Mouse (Mus musculus) small intestine, adult 2 months (tissue): ENCODE data around the gene Cacna2d3. TPM values are rescaled to one million over a fixed set of nuclear protein-coding genes. Genes with fewer than 3 reads are reported as not detected.

Source experiments
- H3K27ac ChIP-seq: fragments of 200-500 bp; 2 replicates; pipeline ENCODE4 v1.5.1; 2012; ENCODE audit warnings: low read depth, low read length, control low read depth, inconsistent platforms; ENCODE audit not compliant: insufficient read depth
- H3K27me3 ChIP-seq: fragments of 200-500 bp; 2 replicates; pipeline ENCODE4 v1.6.1; 2012; ENCODE audit warnings: mild to moderate bottlenecking, moderate library complexity, low read length, inconsistent platforms; ENCODE audit not compliant: control insufficient read depth, insufficient read depth
- H3K36me3 ChIP-seq: fragments of 200-500 bp; 2 replicates; pipeline ENCODE4 v1.6.1; 2012; ENCODE audit warnings: mild to moderate bottlenecking, low read length, control low read depth, inconsistent platforms; ENCODE audit not compliant: control insufficient read depth, insufficient read depth
- H3K4me1 ChIP-seq: fragments of 200-500 bp; 2 replicates; pipeline ENCODE4 v1.6.1; 2012; ENCODE audit warnings: low read length, inconsistent platforms, mixed read lengths; ENCODE audit not compliant: control insufficient read depth, insufficient read depth, insufficient read length
- H3K4me3 ChIP-seq: fragments of 200-500 bp; 2 replicates; pipeline ENCODE4 v1.5.1; 2012; ENCODE audit warnings: low read depth, mild to moderate bottlenecking, control low read depth, inconsistent platforms, low read length, moderate library complexity
- CTCF ChIP-seq: fragments of 200-500 bp; IDR thresholded peaks from 2 replicates; pipeline ENCODE4 v1.5.1; 2012; ENCODE audit warnings: low read depth, mild to moderate bottlenecking, control low read depth, inconsistent platforms, low read length, moderate library complexity, mixed read lengths; ENCODE audit not compliant: insufficient replicate concordance, insufficient read length; ENCODE audit errors: extremely low read depth
- POLR2A ChIP-seq: fragments of 200-500 bp; IDR thresholded peaks from 2 replicates; pipeline ENCODE4 v1.6.1; 2012; ENCODE audit warnings: low read depth, mild to moderate bottlenecking, control low read depth, inconsistent platforms, low read length, moderate library complexity
- WGBS: fragments of 180-500 bp; shearing (Covaris S2); methylation state at CpG from one replicate; pipeline ENCODE4 v1.1.7; 2018; 5-methylcytosine and 5-hydroxymethylcytosine counted together
- polyA plus RNA-seq: library from polyadenylated mRNA; depleted of rRNA; stranded (reverse); fragments of >200 nt; gene quantifications from 2 replicates; pipeline ENCODE4 v1.2.3, GENCODE M21; 2012

Cacna2d3 gene
- polyA plus RNA-seq, 1 experiment: 0.27 TPM

- no peak for TF ChIP-seq POLR2A
- no peak for TF ChIP-seq CTCF
- Histone ChIP-seq H3K36me3 (no peaks in the 10 kb centered on the region), H3K4me1 (no peaks in the 10 kb centered on the region), H3K27ac (no peak overlapping the region), H3K27me3 (no peaks in the 10 kb centered on the region), H3K4me3 (no peak overlapping the region)
- 77% methylated on average over 4 of the region's 4 CpGs for WGBS
Observed at GRCm38 (mm10) chr14:29643217-29643616, 78.4 kb downstream of the Cacna2d3 start.

DNA sequence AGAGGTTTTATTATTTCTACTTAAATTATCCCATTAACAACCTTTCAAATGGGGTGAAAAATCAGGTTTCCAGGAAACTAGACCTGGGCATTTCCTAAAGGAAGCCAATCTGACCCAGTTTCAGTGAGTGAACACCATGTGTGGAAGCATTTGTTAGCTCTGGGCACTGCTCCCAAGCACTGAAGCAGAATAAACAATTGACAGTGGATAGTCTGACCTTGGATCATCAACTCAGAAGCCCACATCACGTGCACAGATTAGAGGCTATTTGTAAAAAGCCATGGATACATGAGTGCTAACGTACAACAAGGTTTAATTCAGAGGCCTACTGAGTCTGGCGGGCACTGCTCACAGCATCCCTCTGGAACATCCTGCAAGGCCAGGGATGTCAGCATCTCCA is 82.4 kb downstream of the Cacna2d3 start:
- WGBS: 60% methylated on average over 3 of the region's 3 CpGs
- H3K36me3 ChIP-seq: no peaks in the 10 kb centered on the region
- H3K27ac ChIP-seq: no peak overlapping the region
- TF ChIP-seq CTCF (no peak), POLR2A (no peak)
- no peaks in the 10 kb centered on the region for H3K27me3 ChIP-seq
- no peak overlapping the region for H3K4me3 ChIP-seq
- no peaks in the 10 kb centered on the region for H3K4me1 ChIP-seq

GRCm38 (mm10) chr14:29628213-29628612 is 93.5 kb downstream of the Cacna2d3 start:
- Histone ChIP-seq H3K27ac (no peak overlapping the region), H3K4me1 (no peaks in the 10 kb centered on the region), H3K4me3 (no peak overlapping the region), H3K27me3 (no peaks in the 10 kb centered on the region), H3K36me3 (no peaks in the 10 kb centered on the region)
- WGBS: 63% methylated on average over 8 of the region's 8 CpGs
- TF ChIP-seq CTCF: no peak
- TF ChIP-seq POLR2A: no peak

- Histone ChIP-seq H3K36me3 (no peaks in the 10 kb centered on the region), H3K27me3 (no peaks in the 10 kb centered on the region), H3K4me1 (no peaks in the 10 kb centered on the region), H3K4me3 (no peak overlapping the region), H3K27ac (no peak overlapping the region)
- no peak for TF ChIP-seq POLR2A
- no peak for TF ChIP-seq CTCF
- WGBS: 78% methylated on average over 5 of the region's 5 CpGs
Observed at GRCm38 (mm10) chr14:29612436-29612835, 109.2 kb downstream of the Cacna2d3 start.

DNA sequence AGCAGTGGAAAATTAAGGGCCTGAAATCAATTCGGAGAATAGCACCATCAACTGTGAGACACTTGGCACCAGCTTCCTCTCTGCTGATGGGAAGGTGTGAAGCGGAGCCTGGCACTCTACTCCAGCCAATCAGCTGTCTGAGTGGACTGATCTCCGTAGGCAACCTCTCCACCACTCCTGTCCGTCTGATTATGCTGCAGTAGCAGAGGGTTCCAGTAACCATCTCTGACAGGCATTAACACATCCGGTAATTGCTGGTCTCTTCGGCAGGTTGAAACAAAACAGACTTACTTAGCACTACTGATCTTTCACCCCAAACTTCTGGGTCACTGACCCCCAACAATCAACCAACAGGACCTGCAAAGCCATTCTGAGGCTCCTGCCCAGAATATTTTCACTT is 112.9 kb downstream of the Cacna2d3 start:
- no peak for TF ChIP-seq POLR2A
- TF ChIP-seq CTCF: no peak

GRCm38 (mm10) chr14:29599428-29599827 is 122.2 kb downstream of the Cacna2d3 start:
- 57% methylated on average over 8 of the region's 8 CpGs for WGBS
- TF ChIP-seq POLR2A (no peak), CTCF (no peak)
- no peak overlapping the region for H3K27ac ChIP-seq
- H3K36me3 ChIP-seq: no peaks in the 10 kb centered on the region
- no peaks in the 10 kb centered on the region for H3K4me1 ChIP-seq
- H3K27me3 ChIP-seq: no peaks in the 10 kb centered on the region
- no peak overlapping the region for H3K4me3 ChIP-seq

More for the DNA sequence above, 112.9 kb downstream of the Cacna2d3 start:
- Histone ChIP-seq H3K4me1 (no peaks in the 10 kb centered on the region), H3K36me3 (no peaks in the 10 kb centered on the region), H3K27ac (no peak overlapping the region), H3K4me3 (no peak overlapping the region), H3K27me3 (no peaks in the 10 kb centered on the region)
- 60% methylated on average over 6 of the region's 6 CpGs for WGBS

- Histone ChIP-seq H3K27ac (no peak overlapping the region), H3K4me1 (no peaks in the 10 kb centered on the region), H3K36me3 (no peaks in the 10 kb centered on the region), H3K27me3 (no peaks in the 10 kb centered on the region), H3K4me3 (no peak overlapping the region)
- WGBS: 80% methylated on average over 4 of the region's 4 CpGs
- no peak for TF ChIP-seq CTCF
- TF ChIP-seq POLR2A: no peak
Observed at GRCm38 (mm10) chr14:29592896-29593295, 128.8 kb downstream of the Cacna2d3 start.

DNA sequence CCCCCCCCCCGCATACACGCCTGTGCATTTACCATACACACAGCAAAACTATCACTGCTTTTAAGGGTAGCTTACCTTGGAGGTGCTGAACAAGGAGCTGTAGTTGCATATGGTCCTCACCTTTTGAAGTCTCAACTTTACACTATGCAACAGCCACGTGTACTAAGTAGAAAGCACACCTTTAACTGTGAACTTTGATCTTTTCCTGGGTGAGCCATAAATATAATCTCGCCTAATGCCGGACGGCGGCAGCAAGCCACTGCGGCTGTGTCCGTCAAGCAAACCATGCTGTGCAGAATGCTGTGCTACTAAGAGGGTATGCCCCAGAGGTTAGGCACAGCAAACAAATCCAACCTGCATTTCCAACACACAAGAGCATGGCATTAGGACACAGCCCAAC is 132.0 kb downstream of the Cacna2d3 start:
- Histone ChIP-seq H3K4me1 (no peaks in the 10 kb centered on the region), H3K27me3 (no peaks in the 10 kb centered on the region), H3K36me3 (no peaks in the 10 kb centered on the region), H3K27ac (no peak overlapping the region), H3K4me3 (no peak overlapping the region)
- TF ChIP-seq CTCF (no peak), POLR2A (no peak)
- 43% methylated on average over 9 of the region's 9 CpGs for WGBS
